Mouse (Mus musculus): ENCODE data around the gene Slc16a14. TPM values are rescaled to one million over a fixed set of nuclear protein-coding genes. Genes with fewer than 3 reads are reported as not detected.
A peak's percentile ranks its signal among the peaks of the same experiment; 100 is the strongest.

Slc16a14 gene
- polyA plus RNA-seq, 1 experiment from 2014 or later, result 4.5 TPM

GRCm38 (mm10) chr1:84943549-84943948 lies 8.6 kb upstream of the Slc16a14 start:
- Histone ChIP-seq H3K4me1 (replicated peaks; ENCODE audit: control insufficient read depth, insufficient read depth, low read length) (no peaks in the 10 kb centered on the region), H3K4me2 (ENCODE audit: low read depth, low read length, severe bottlenecking) (no peak overlapping the region), H3K9me3 (ENCODE audit: control insufficient read depth, low read length) (no peaks in the 10 kb centered on the region), H3K27me3 (ENCODE audit: control insufficient read depth, insufficient read depth, low read length) (no peaks in the 10 kb centered on the region), H3K36me3 (ENCODE audit: control insufficient read depth, insufficient read depth, low read length) (no peaks in the 10 kb centered on the region), H3K4me3 (ENCODE audit: low read depth, low read length) (no peak overlapping the region), H3K9ac (ENCODE audit: low read length) (no peak overlapping the region), H3K27ac (ENCODE audit: low read depth, low read length) (no peak overlapping the region)
- no peak for DNase-seq (ENCODE audit: low spot score)
- no peak for ATAC-seq (replicated peaks; ENCODE audit: low FRiP score)
- WGBS, result 94% methylated on average over 4 of the region's 4 CpGs

- no peaks in the 10 kb centered on the region for H3K4me1 ChIP-seq (replicated peaks; ENCODE audit: control insufficient read depth, insufficient read depth, low read length)
- DNase-seq (ENCODE audit: low spot score) (no peak), ATAC-seq (replicated peaks; ENCODE audit: low FRiP score) (no peak)
- no peaks in the 10 kb centered on the region for H3K9me3 ChIP-seq (ENCODE audit: control insufficient read depth, low read length)
- no peaks in the 10 kb centered on the region for H3K36me3 ChIP-seq (ENCODE audit: control insufficient read depth, insufficient read depth, low read length)
- no peak overlapping the region for H3K4me2 ChIP-seq (ENCODE audit: low read depth, low read length, severe bottlenecking)
- no peak overlapping the region for H3K4me3 ChIP-seq (ENCODE audit: low read depth, low read length)
- no peak overlapping the region for H3K27ac ChIP-seq (ENCODE audit: low read depth, low read length)
- no peak overlapping the region for H3K9ac ChIP-seq (ENCODE audit: low read length)
- H3K27me3 ChIP-seq (ENCODE audit: control insufficient read depth, insufficient read depth, low read length), result no peaks in the 10 kb centered on the region
Measured at GRCm38 (mm10) chr1:84942666-84943065, 7.7 kb upstream of the Slc16a14 start.

- Histone ChIP-seq H3K4me2 (ENCODE audit: low read depth, low read length, severe bottlenecking) (no peak overlapping the region), H3K27ac (ENCODE audit: low read depth, low read length) (no peak overlapping the region), H3K9me3 (ENCODE audit: control insufficient read depth, low read length) (no peaks in the 10 kb centered on the region), H3K9ac (ENCODE audit: low read length) (no peak overlapping the region), H3K27me3 (ENCODE audit: control insufficient read depth, insufficient read depth, low read length) (no peaks in the 10 kb centered on the region), H3K4me3 (ENCODE audit: low read depth, low read length) (no peak overlapping the region), H3K36me3 (ENCODE audit: control insufficient read depth, insufficient read depth, low read length) (no peaks in the 10 kb centered on the region), H3K4me1 (replicated peaks; ENCODE audit: control insufficient read depth, insufficient read depth, low read length) (no peaks in the 10 kb centered on the region)
- DNase-seq (ENCODE audit: low spot score) (no peak), ATAC-seq (replicated peaks; ENCODE audit: low FRiP score) (no peak)
- WGBS, result 89% methylated on average over 2 of the region's 2 CpGs
Measured at GRCm38 (mm10) chr1:84940322-84940721, 5.4 kb upstream of the Slc16a14 start.

- H3K4me3 ChIP-seq (ENCODE audit: low read depth, low read length), result no peak overlapping the region
- no peak overlapping the region for H3K9ac ChIP-seq (ENCODE audit: low read length)
- ATAC-seq (replicated peaks; ENCODE audit: low FRiP score), result no peak
- H3K4me2 ChIP-seq (ENCODE audit: low read depth, low read length, severe bottlenecking), result no peak overlapping the region
- H3K27ac ChIP-seq (ENCODE audit: low read depth, low read length), result no peak overlapping the region
- H3K9me3 ChIP-seq (ENCODE audit: control insufficient read depth, low read length), result no peaks in the 10 kb centered on the region
- WGBS, result 84% methylated on average over 4 of the region's 4 CpGs
- DNase-seq (ENCODE audit: low spot score), result no peak
- H3K27me3 ChIP-seq (ENCODE audit: control insufficient read depth, insufficient read depth, low read length), result no peaks in the 10 kb centered on the region
- no peaks in the 10 kb centered on the region for H3K4me1 ChIP-seq (replicated peaks; ENCODE audit: control insufficient read depth, insufficient read depth, low read length)
- no peaks in the 10 kb centered on the region for H3K36me3 ChIP-seq (ENCODE audit: control insufficient read depth, insufficient read depth, low read length)
Measured at GRCm38 (mm10) chr1:84939466-84939865, 4.5 kb upstream of the Slc16a14 start.

- no peak overlapping the region for H3K4me2 ChIP-seq (ENCODE audit: low read depth, low read length, severe bottlenecking)
- 92% methylated on average over 19 of the region's 19 CpGs for WGBS
- no peak overlapping the region for H3K4me3 ChIP-seq (ENCODE audit: low read depth, low read length)
- H3K27me3 ChIP-seq (ENCODE audit: control insufficient read depth, insufficient read depth, low read length), result no peaks in the 10 kb centered on the region
- no peaks in the 10 kb centered on the region for H3K36me3 ChIP-seq (ENCODE audit: control insufficient read depth, insufficient read depth, low read length)
- ATAC-seq (replicated peaks; ENCODE audit: low FRiP score) (no peak), DNase-seq (ENCODE audit: low spot score) (no peak)
- H3K4me1 ChIP-seq (replicated peaks; ENCODE audit: control insufficient read depth, insufficient read depth, low read length), result no peaks in the 10 kb centered on the region
- H3K9ac ChIP-seq (ENCODE audit: low read length), result no peak overlapping the region
- no peaks in the 10 kb centered on the region for H3K9me3 ChIP-seq (ENCODE audit: control insufficient read depth, low read length)
- no peak overlapping the region for H3K27ac ChIP-seq (ENCODE audit: low read depth, low read length)
Measured at GRCm38 (mm10) chr1:84936716-84937510, 2.0 kb upstream of the Slc16a14 start.

- WGBS, result 81% methylated on average over 9 of the region's 9 CpGs
Measured at GRCm38 (mm10) chr1:84935668-84936067, 734 bp upstream of the Slc16a14 start.

GRCm38 (mm10) chr1:84934151-84934502 lies 807 bp downstream of the Slc16a14 start:
- H3K4me3 ChIP-seq (ENCODE audit: low read depth, low read length), result peak overlapping the region; percentile 62
- H3K27ac ChIP-seq (ENCODE audit: low read depth, low read length), result no peak overlapping the region
- WGBS, result 0% methylated on average over 12 of the region's 12 CpGs
- H3K36me3 ChIP-seq (ENCODE audit: control insufficient read depth, insufficient read depth, low read length), result no peaks in the 10 kb centered on the region
- no peaks in the 10 kb centered on the region for H3K27me3 ChIP-seq (ENCODE audit: control insufficient read depth, insufficient read depth, low read length)
- H3K9me3 ChIP-seq (ENCODE audit: control insufficient read depth, low read length), result no peaks in the 10 kb centered on the region
- peak overlapping the region; percentile 95 for H3K4me2 ChIP-seq (ENCODE audit: low read depth, low read length, severe bottlenecking)
- H3K9ac ChIP-seq (ENCODE audit: low read length), result peak overlapping the region; percentile 77
- ATAC-seq (replicated peaks; ENCODE audit: low FRiP score), result no peak
- DNase-seq (ENCODE audit: low spot score), result no peak
- no peaks in the 10 kb centered on the region for H3K4me1 ChIP-seq (replicated peaks; ENCODE audit: control insufficient read depth, insufficient read depth, low read length)

More at GRCm38 (mm10) chr1:84935668-84936067, 734 bp upstream of the Slc16a14 start:
- ATAC-seq (replicated peaks; ENCODE audit: low FRiP score) (no peak), DNase-seq (ENCODE audit: low spot score) (no peak)
- no peak overlapping the region for H3K4me2 ChIP-seq (ENCODE audit: low read depth, low read length, severe bottlenecking)
- no peak overlapping the region for H3K27ac ChIP-seq (ENCODE audit: low read depth, low read length)
- no peaks in the 10 kb centered on the region for H3K4me1 ChIP-seq (replicated peaks; ENCODE audit: control insufficient read depth, insufficient read depth, low read length)
- H3K9ac ChIP-seq (ENCODE audit: low read length), result no peak overlapping the region
- H3K4me3 ChIP-seq (ENCODE audit: low read depth, low read length), result no peak overlapping the region
- H3K36me3 ChIP-seq (ENCODE audit: control insufficient read depth, insufficient read depth, low read length), result no peaks in the 10 kb centered on the region
- no peaks in the 10 kb centered on the region for H3K9me3 ChIP-seq (ENCODE audit: control insufficient read depth, low read length)
- H3K27me3 ChIP-seq (ENCODE audit: control insufficient read depth, insufficient read depth, low read length), result no peaks in the 10 kb centered on the region

- Histone ChIP-seq H3K4me3 (ENCODE audit: low read depth, low read length) (peak overlapping the region; percentile 62), H3K9me3 (ENCODE audit: control insufficient read depth, low read length) (no peaks in the 10 kb centered on the region), H3K27ac (ENCODE audit: low read depth, low read length) (no peak overlapping the region), H3K9ac (ENCODE audit: low read length) (peak overlapping the region; percentile 77; the same call in 1 of the 2 replicates), H3K27me3 (ENCODE audit: control insufficient read depth, insufficient read depth, low read length) (no peaks in the 10 kb centered on the region), H3K36me3 (ENCODE audit: control insufficient read depth, insufficient read depth, low read length) (no peaks in the 10 kb centered on the region), H3K4me2 (ENCODE audit: low read depth, low read length, severe bottlenecking) (peak overlapping the region; percentile 95), H3K4me1 (replicated peaks; ENCODE audit: control insufficient read depth, insufficient read depth, low read length) (no peaks in the 10 kb centered on the region)
- DNase-seq (ENCODE audit: low spot score) (peak; percentile 88), ATAC-seq (replicated peaks; ENCODE audit: low FRiP score) (peak; percentile 49)
- 10% methylated on average over 22 of the region's 22 CpGs for WGBS
Measured at GRCm38 (mm10) chr1:84933472-84934150, 1.3 kb downstream of the Slc16a14 start.

Measured in forebrain, embryonic 11.5 days (tissue).